Mouse (Mus musculus) MEL (cell line): Measurements from ENCODE around the gene Rab31.

Experiments used
- BHLHE40 ChIP-seq: IDR thresholded peaks from 2 replicates; pipeline ENCODE4 v1.6.1; 2012; ENCODE audit warnings: low read depth, mild to moderate bottlenecking, inconsistent platforms, low read length, improper control_type of control experiment, borderline replicate concordance
- CTCF ChIP-seq, 3 experiments: IDR thresholded peaks in 2 of 3; conservative IDR thresholded peaks in 1 of 3; 2 replicates each; pipeline ENCODE4 v1.5.1; 2011 to 2012; ENCODE audit warnings: low read length in 3 of 3, low read depth in 2 of 3, mild to moderate bottlenecking in 2 of 3, improper control_type of control experiment in 1 of 3, inconsistent platforms in 1 of 3, mixed read lengths in 1 of 3, moderate library complexity in 1 of 3; ENCODE audit not compliant: control insufficient read depth in 1 of 3, insufficient read depth in 1 of 3, poor library complexity in 1 of 3, severe bottlenecking in 1 of 3
- TAL1 ChIP-seq: IDR thresholded peaks from 2 replicates; pipeline ENCODE4 v1.6.1; 2012; ENCODE audit warnings: mild to moderate bottlenecking, inconsistent platforms, low read length, moderate library complexity, mixed read lengths
- UBTF ChIP-seq: IDR thresholded peaks from 2 replicates; pipeline ENCODE4 v1.6.1; 2012; ENCODE audit warnings: low read depth, mild to moderate bottlenecking, inconsistent platforms, low read length, improper control_type of control experiment, moderate library complexity, borderline replicate concordance; ENCODE audit not compliant: insufficient read depth

DNA sequence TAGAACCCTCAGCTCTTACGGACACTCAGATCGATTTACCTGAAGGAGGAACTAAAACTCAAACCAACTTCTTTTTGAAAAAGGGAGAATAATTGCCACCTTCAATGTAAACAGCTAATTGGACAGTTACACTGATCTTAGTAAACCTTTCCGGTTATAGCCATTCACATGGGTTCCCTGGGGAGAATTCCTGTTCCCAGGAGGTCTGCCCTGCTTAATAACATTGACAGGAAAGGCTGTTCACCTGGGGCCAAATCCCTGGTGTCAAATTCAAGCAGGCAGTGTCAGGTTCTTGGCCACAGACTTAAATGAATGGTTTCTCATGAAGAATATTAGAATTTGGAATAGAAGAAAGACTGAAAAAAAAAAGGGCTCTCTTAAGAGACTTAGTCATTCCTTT is 96.6 kb downstream of the Rab31 start:
- TF ChIP-seq UBTF (no peak), CTCF (IDR thresholded peaks at IDR 0.05 in 2 of 3, conservative IDR thresholded peaks at IDR 0.05 in 1 of 3; ENCODE audit: control insufficient read depth in 1 of 3, insufficient read depth in 1 of 3, low read depth in 2 of 3, low read length in 3 of 3, poor library complexity in 1 of 3, severe bottlenecking in 1 of 3) (no peak), BHLHE40 (no peak), TAL1 (no peak)
